Mouse (Mus musculus) ES-Bruce4 (cell line): ENCODE data around the gene Ctdsp1.

Source experiments
- CTCF ChIP-seq: IDR thresholded peaks from one replicate; pipeline ENCODE4 v1.8.1; 2011; ENCODE audit warnings: low read depth, low read length
- EP300 ChIP-seq: IDR thresholded peaks from 2 replicates; pipeline ENCODE4 v1.6.1; 2011; ENCODE audit warnings: low read depth, low read length; ENCODE audit not compliant: insufficient read depth

GRCm38 (mm10) chr1:74384525-74384924 lies 6.8 kb upstream of the Ctdsp1 start:
- TF ChIP-seq CTCF, result no peak
- no peak for TF ChIP-seq EP300
